Mouse (Mus musculus) testis, adult 2 months (tissue): ENCODE results near the gene Ccr4. TPM values are rescaled to one million over a fixed set of nuclear protein-coding genes. Genes with fewer than 3 reads are reported as not detected.

Experiments used
- H3K27ac ChIP-seq: fragments of 200-500 bp; 2 replicates; pipeline ENCODE4 v1.5.1; 2012; ENCODE audit warnings: low read depth, low read length; ENCODE audit not compliant: control insufficient read depth, insufficient read depth
- H3K27me3 ChIP-seq: fragments of 200-500 bp; 2 replicates; pipeline ENCODE4 v1.6.1; 2012; ENCODE audit warnings: mild to moderate bottlenecking, low read length, moderate library complexity; ENCODE audit not compliant: control insufficient read depth, insufficient read depth
- H3K36me3 ChIP-seq: fragments of 200-500 bp; 2 replicates; pipeline ENCODE4 v1.6.1; 2012; ENCODE audit warnings: mild to moderate bottlenecking, low read length; ENCODE audit not compliant: control insufficient read depth, insufficient read depth
- H3K4me1 ChIP-seq: fragments of 200-500 bp; 2 replicates; pipeline ENCODE4 v1.6.1; 2012; ENCODE audit warnings: low read length; ENCODE audit not compliant: control insufficient read depth, insufficient read depth
- H3K4me3 ChIP-seq: fragments of 200-500 bp; 2 replicates; pipeline ENCODE4 v1.5.1; 2012; ENCODE audit warnings: low read depth, mild to moderate bottlenecking, low read length, moderate library complexity, mixed read lengths; ENCODE audit not compliant: control insufficient read depth
- CTCF ChIP-seq: fragments of 200-500 bp; IDR thresholded peaks from 2 replicates; pipeline ENCODE4 v1.5.1; 2012; ENCODE audit warnings: low read depth, mild to moderate bottlenecking, inconsistent platforms, low read length, moderate library complexity; ENCODE audit not compliant: control insufficient read depth, insufficient read depth, insufficient replicate concordance
- POLR2A ChIP-seq: fragments of 200-500 bp; IDR thresholded peaks from 2 replicates; pipeline ENCODE4 v1.6.1; 2012; ENCODE audit warnings: low read depth, mild to moderate bottlenecking, inconsistent platforms, low read length, moderate library complexity; ENCODE audit not compliant: control insufficient read depth
- polyA plus RNA-seq: library from polyadenylated mRNA; depleted of rRNA; stranded (reverse); fragments of >200 nt; gene quantifications from 2 replicates; pipeline ENCODE4 v1.2.3, GENCODE M21; 2012

Ccr4 gene
- polyA plus RNA-seq, 1 experiment = 9.2 TPM

- Histone ChIP-seq H3K4me1 (0 out of 2 replicates have a peak, but pooled peaks cover 2% of the 10 kb centered on the region), H3K27ac (no peak overlapping the region), H3K36me3 (no peaks in the 10 kb centered on the region), H3K27me3 (no peaks in the 10 kb centered on the region), H3K4me3 (no peak overlapping the region)
- no peak for TF ChIP-seq CTCF
- no peak for TF ChIP-seq POLR2A
Observed at GRCm38 (mm10) chr9:114528680-114529048, 23.9 kb upstream of the Ccr4 start.

- H3K27ac ChIP-seq = no peak overlapping the region
- no peaks in the 10 kb centered on the region for H3K27me3 ChIP-seq
- TF ChIP-seq CTCF (no peak), POLR2A (no peak)
- H3K4me3 ChIP-seq = no peak overlapping the region
- H3K36me3 ChIP-seq = no peaks in the 10 kb centered on the region
- 0 out of 2 replicates have a peak, but pooled peaks cover 2% of the 10 kb centered on the region for H3K4me1 ChIP-seq
Observed at GRCm38 (mm10) chr9:114527992-114528679, 23.4 kb upstream of the Ccr4 start.

GRCm38 (mm10) chr9:114527085-114527484 lies 22.4 kb upstream of the Ccr4 start:
- TF ChIP-seq POLR2A (no peak), CTCF (no peak)
- Histone ChIP-seq H3K27me3 (no peaks in the 10 kb centered on the region), H3K36me3 (no peaks in the 10 kb centered on the region), H3K4me1 (0 out of 2 replicates have a peak, but pooled peaks cover 2% of the 10 kb centered on the region), H3K4me3 (no peak overlapping the region), H3K27ac (no peak overlapping the region)

- Histone ChIP-seq H3K4me1 (0 out of 2 replicates have a peak, but pooled peaks cover 2% of the 10 kb centered on the region), H3K27ac (no peak overlapping the region), H3K27me3 (no peaks in the 10 kb centered on the region), H3K36me3 (no peaks in the 10 kb centered on the region), H3K4me3 (no peak overlapping the region)
- TF ChIP-seq CTCF = no peak
- TF ChIP-seq POLR2A = no peak
Observed at GRCm38 (mm10) chr9:114526581-114526980, 21.9 kb upstream of the Ccr4 start.

- no peak overlapping the region for H3K4me3 ChIP-seq
- H3K4me1 ChIP-seq = 0 out of 2 replicates have a peak, but pooled peaks cover 2% of the 10 kb centered on the region
- H3K27ac ChIP-seq = no peak overlapping the region
- no peaks in the 10 kb centered on the region for H3K36me3 ChIP-seq
- no peaks in the 10 kb centered on the region for H3K27me3 ChIP-seq
- no peak for TF ChIP-seq CTCF
- TF ChIP-seq POLR2A = no peak
Observed at GRCm38 (mm10) chr9:114525891-114526290, 21.2 kb upstream of the Ccr4 start.

GRCm38 (mm10) chr9:114525073-114525633 lies 20.4 kb upstream of the Ccr4 start:
- H3K36me3 ChIP-seq = no peaks in the 10 kb centered on the region
- TF ChIP-seq CTCF = no peak
- no peak for TF ChIP-seq POLR2A
- H3K27me3 ChIP-seq = no peaks in the 10 kb centered on the region
- no peak overlapping the region for H3K27ac ChIP-seq
- H3K4me3 ChIP-seq = no peak overlapping the region
- 0 out of 2 replicates have a peak, but pooled peaks cover 2% of the 10 kb centered on the region for H3K4me1 ChIP-seq

- Histone ChIP-seq H3K27ac (no peak overlapping the region), H3K36me3 (no peaks in the 10 kb centered on the region), H3K4me1 (0 out of 2 replicates have a peak, but pooled peaks cover 2% of the 10 kb centered on the region), H3K27me3 (no peaks in the 10 kb centered on the region), H3K4me3 (no peak overlapping the region)
- TF ChIP-seq CTCF (no peak), POLR2A (no peak)
Observed at GRCm38 (mm10) chr9:114522501-114522900, 17.8 kb upstream of the Ccr4 start.
